Mouse (Mus musculus) CH12.LX (cell line): ENCODE data around the gene Ecm1. TPM values are rescaled to one million over a fixed set of nuclear protein-coding genes. Genes with fewer than 3 reads are reported as not detected.
A peak's percentile ranks its signal among the peaks of the same experiment; 100 is the strongest.

Source experiments
- DNase-seq: peaks from one replicate; pipeline ENCODE4 v3.0.0-alpha.2; 2013; ENCODE audit errors: extremely low read depth
- H3K27ac ChIP-seq: 2 replicates; pipeline ENCODE4 v1.5.1; 2012; ENCODE audit warnings: low read depth, mild to moderate bottlenecking, control low read depth, moderate library complexity; ENCODE audit not compliant: insufficient read depth
- H3K27me3 ChIP-seq: replicated peaks from 2 replicates; pipeline ENCODE3; 2012; ENCODE audit warnings: inconsistent platforms
- H3K36me3 ChIP-seq, 2 experiments: replicated peaks in 1 of 2; 2 replicates each; pipeline versions ENCODE3 to v1.6.1; 2012; ENCODE audit warnings: inconsistent platforms in 1 of 2, low read length in 1 of 2, mild to moderate bottlenecking in 1 of 2, mixed read lengths in 1 of 2, moderate library complexity in 1 of 2; ENCODE audit not compliant: control insufficient read depth in 1 of 2, insufficient read depth in 1 of 2
- H3K4me1 ChIP-seq, 2 experiments: 2 replicates each; pipeline ENCODE4 v1.6.1; 2012; ENCODE audit warnings: inconsistent platforms in 1 of 2, moderate library complexity in 1 of 2; ENCODE audit not compliant: insufficient read depth in 2 of 2, control insufficient read depth in 1 of 2
- H3K4me2 ChIP-seq: 2 replicates; pipeline ENCODE4 v1.6.1; 2012; ENCODE audit warnings: low read depth, mild to moderate bottlenecking, control low read depth; ENCODE audit not compliant: poor library complexity, insufficient read depth, severe bottlenecking
- H3K4me3 ChIP-seq, 3 experiments: fragments of 150-350 bp in 1 of 3; sonication (generic) in 1 of 3; replicated peaks in 1 of 3; 2 replicates each; pipeline versions ENCODE3 to v1.5.1; 2011 to 2012; ENCODE audit warnings: low read depth in 2 of 3, low read length in 2 of 3, mild to moderate bottlenecking in 2 of 3, moderate library complexity in 2 of 3, control low read depth in 1 of 3, improper control_type of control experiment in 1 of 3, inconsistent platforms in 1 of 3, mixed read lengths in 1 of 3; ENCODE audit not compliant: poor library complexity in 1 of 3
- H3K79me2 ChIP-seq: replicated peaks from 2 replicates; pipeline ENCODE4 v1.6.1; 2012; ENCODE audit warnings: mild to moderate bottlenecking, moderate library complexity; ENCODE audit not compliant: control insufficient read depth, poor library complexity, insufficient read depth, severe bottlenecking; ENCODE audit errors: extremely low read depth
- H3K9ac ChIP-seq: 2 replicates; pipeline ENCODE4 v1.6.1; 2012; ENCODE audit warnings: low read depth, mild to moderate bottlenecking, control low read depth, moderate library complexity; ENCODE audit not compliant: insufficient read depth
- H3K9me3 ChIP-seq: replicated peaks from 2 replicates; pipeline ENCODE3; 2012; ENCODE audit warnings: low read length, inconsistent platforms, mixed read lengths
- BHLHE40 ChIP-seq: IDR thresholded peaks from 2 replicates; pipeline ENCODE4 v1.6.1; 2011; ENCODE audit warnings: mild to moderate bottlenecking, low read depth, low read length, improper control_type of control experiment
- ELF1 ChIP-seq: IDR thresholded peaks from 2 replicates; pipeline ENCODE4 v1.6.1; 2014; ENCODE audit warnings: low read depth, mild to moderate bottlenecking, inconsistent platforms, low read length, improper control_type of control experiment
- EP300 ChIP-seq: IDR thresholded peaks from 2 replicates; pipeline ENCODE4 v1.6.1; 2011; ENCODE audit warnings: low read length, improper control_type of control experiment
- ETS1 ChIP-seq: conservative IDR thresholded peaks from 2 replicates; pipeline ENCODE4 v1.6.1; 2012; ENCODE audit warnings: low read depth, mild to moderate bottlenecking, inconsistent platforms, low read length, improper control_type of control experiment, moderate library complexity
- GABPA ChIP-seq: IDR thresholded peaks from 2 replicates; pipeline ENCODE4 v1.6.1; 2012; ENCODE audit warnings: low read depth, low read length, improper control_type of control experiment, inconsistent platforms; ENCODE audit not compliant: insufficient replicate concordance
- HCFC1 ChIP-seq: IDR thresholded peaks from 2 replicates; pipeline ENCODE4 v1.6.1; 2012; ENCODE audit warnings: low read depth, mild to moderate bottlenecking, inconsistent platforms, low read length, improper control_type of control experiment
- IRF4 ChIP-seq: IDR thresholded peaks from 2 replicates; pipeline ENCODE4 v1.6.1; 2014; ENCODE audit warnings: low read depth, mild to moderate bottlenecking, inconsistent platforms, low read length, improper control_type of control experiment
- JUN ChIP-seq: IDR thresholded peaks from 2 replicates; pipeline ENCODE4 v1.6.1; 2011; ENCODE audit warnings: low read depth, mild to moderate bottlenecking, low read length, improper control_type of control experiment, moderate library complexity; ENCODE audit not compliant: insufficient read depth
- JUND ChIP-seq: conservative IDR thresholded peaks from 2 replicates; pipeline ENCODE4 v1.6.1; 2011; ENCODE audit warnings: low read depth, low read length, improper control_type of control experiment
- MAFK ChIP-seq: IDR thresholded peaks from 2 replicates; pipeline ENCODE4 v1.6.1; 2011; ENCODE audit warnings: low read length, improper control_type of control experiment; ENCODE audit not compliant: insufficient replicate concordance
- MEF2A ChIP-seq: IDR thresholded peaks from 2 replicates; pipeline ENCODE4 v1.6.1; 2014; ENCODE audit warnings: low read depth, mild to moderate bottlenecking, inconsistent platforms, low read length, improper control_type of control experiment, borderline replicate concordance
- MXI1 ChIP-seq: IDR thresholded peaks from 2 replicates; pipeline ENCODE4 v1.6.1; 2011; ENCODE audit warnings: mild to moderate bottlenecking, low read depth, low read length, improper control_type of control experiment
- MYC ChIP-seq: IDR thresholded peaks from 2 replicates; pipeline ENCODE4 v1.6.1; 2011; ENCODE audit warnings: low read depth, mild to moderate bottlenecking, improper control_type of control experiment, low read length
- NELFE ChIP-seq: IDR thresholded peaks from 2 replicates; pipeline ENCODE4 v1.6.1; 2011; ENCODE audit warnings: low read depth, low read length, improper control_type of control experiment
- NRF1 ChIP-seq: IDR thresholded peaks from 2 replicates; pipeline ENCODE4 v1.6.1; 2014; ENCODE audit warnings: low read depth, mild to moderate bottlenecking, inconsistent platforms, low read length, improper control_type of control experiment, moderate library complexity
- POLR2A ChIP-seq: IDR thresholded peaks from 2 replicates; pipeline ENCODE4 v1.6.1; 2011; ENCODE audit warnings: low read depth, mild to moderate bottlenecking, improper control_type of control experiment, low read length
- POLR2AphosphoS2 ChIP-seq: IDR thresholded peaks from 2 replicates; pipeline ENCODE4 v1.6.1; 2011; ENCODE audit warnings: low read depth, low read length, improper control_type of control experiment
- RAD21 ChIP-seq: IDR thresholded peaks from 2 replicates; pipeline ENCODE4 v1.6.1; 2011; ENCODE audit warnings: low read depth, mild to moderate bottlenecking, low read length, improper control_type of control experiment, moderate library complexity
- SMC3 ChIP-seq: IDR thresholded peaks from 2 replicates; pipeline ENCODE4 v1.6.1; 2011; ENCODE audit warnings: low read depth, low read length, improper control_type of control experiment
- TCF12 ChIP-seq: IDR thresholded peaks from 2 replicates; pipeline ENCODE4 v1.6.1; 2014; ENCODE audit warnings: low read depth, mild to moderate bottlenecking, inconsistent platforms, low read length, improper control_type of control experiment
- UBTF ChIP-seq: IDR thresholded peaks from 2 replicates; pipeline ENCODE4 v1.6.1; 2012; ENCODE audit warnings: low read depth, mild to moderate bottlenecking, inconsistent platforms, low read length, improper control_type of control experiment, moderate library complexity
- ZC3H11A ChIP-seq: IDR thresholded peaks from 2 replicates; pipeline ENCODE4 v1.6.1; 2012; ENCODE audit warnings: low read depth, mild to moderate bottlenecking, inconsistent platforms, low read length, improper control_type of control experiment
- ZKSCAN1 ChIP-seq: IDR thresholded peaks from 2 replicates; pipeline ENCODE4 v1.6.1; 2012; ENCODE audit warnings: low read depth, inconsistent platforms, low read length, improper control_type of control experiment, borderline replicate concordance
- ZNF384 ChIP-seq: IDR thresholded peaks from 2 replicates; pipeline ENCODE4 v1.6.1; 2012; ENCODE audit warnings: low read depth, low read length, improper control_type of control experiment, inconsistent platforms
- dilution Hi-C: fragments of 300-500 bp; cut with MboI; formaldehyde crosslinking; loops from 2 replicates; pipeline ENCODE4 v1.14.3; 2020; ENCODE audit warnings: low sequenced_read_pairs; ENCODE audit not compliant: extremely low pct_unique_long_range_greater_than_20kb, extremely low pct_ligation_motif_present
- in situ Hi-C: fragments of 300-500 bp; cut with MboI; formaldehyde crosslinking; loops from 3 replicates; pipeline ENCODE4 v1.14.3; 2019; ENCODE audit warnings: low sequenced_read_pairs, low pct_ligation_motif_present, low pct_unique_long_range_greater_than_20kb, mixed read lengths
- polyA plus RNA-seq: library from polyadenylated mRNA; unstranded; fragments of >175 nt; gene quantifications from 2 replicates; pipeline ENCODE4 v1.2.1, GENCODE M21; 2012; ENCODE audit warnings: low read depth; ENCODE audit not compliant: insufficient read length
- total RNA-seq, 2 experiments: library from RNA; depleted of rRNA; stranded (reverse); fragments of 300-350 nt in 1 of 2; fragments of >200 nt in 1 of 2; gene quantifications; 2 replicates each; pipeline ENCODE4 v1.2.3; 2012 to 2014

Ecm1 gene
- total and polyA plus RNA-seq, 3 experiments, result 0.40 to 4.0 (median 0.42) TPM

DNA sequence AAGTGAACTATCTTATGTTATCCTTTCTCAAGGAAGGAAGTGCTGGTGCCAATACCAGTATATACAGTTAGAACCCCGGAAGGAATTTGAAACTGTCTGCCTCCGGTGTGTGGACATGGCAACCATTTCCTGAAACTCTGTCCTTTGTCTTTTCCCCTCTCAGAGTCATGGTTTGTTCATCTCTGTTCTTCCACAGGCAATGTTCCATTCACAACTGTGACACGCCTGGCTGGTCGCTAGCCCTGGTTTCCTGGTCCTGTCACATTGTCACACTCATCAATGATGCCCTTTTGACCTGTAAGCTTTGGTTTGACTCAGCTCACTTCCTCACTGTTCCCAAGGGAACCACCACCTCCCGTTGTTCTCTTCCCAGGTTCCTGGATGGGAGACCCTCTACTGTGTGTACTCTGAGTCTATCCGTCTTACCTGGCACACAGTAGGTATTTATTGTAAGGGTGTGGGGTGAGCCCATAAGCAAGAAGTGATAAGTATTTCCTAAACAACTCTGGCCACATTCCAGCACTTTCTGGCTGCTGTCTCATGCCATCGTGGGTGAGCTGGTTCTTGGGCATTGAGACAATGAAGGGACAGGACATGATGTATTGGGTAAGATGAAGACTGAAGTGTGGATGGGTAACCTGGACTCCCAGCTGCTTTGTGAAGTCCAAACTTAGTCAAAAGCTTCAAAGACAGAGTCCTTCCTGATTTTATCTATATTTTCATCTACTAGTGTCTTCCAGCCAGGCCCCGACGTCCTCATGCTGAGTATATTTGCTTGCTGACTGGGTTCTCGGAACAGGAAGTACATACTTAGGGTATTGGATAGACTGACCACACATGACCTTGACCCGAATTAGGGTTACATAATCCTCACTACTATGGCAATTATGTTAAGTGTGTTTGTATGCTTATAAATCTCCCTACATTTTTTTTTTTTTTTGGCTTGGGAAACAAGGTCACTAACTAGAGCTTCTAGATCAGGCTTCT lies 45.3 kb downstream of the Ecm1 start:
- dilution Hi-C loops (no loop called here), in situ Hi-C loops (no loop called here)
- peak; percentile 64 for DNase-seq
- H3K79me2 ChIP-seq, result no peaks in the 10 kb centered on the region
- peak overlapping the region; percentile 30 for H3K27ac ChIP-seq
- no peak overlapping the region for H3K4me3 ChIP-seq
- H3K27me3 ChIP-seq, result no peaks in the 10 kb centered on the region
- no peaks in the 10 kb centered on the region for H3K9me3 ChIP-seq
- no peak for TF ChIP-seq NRF1
- no peak for TF ChIP-seq POLR2A
- TF ChIP-seq MEF2A, result 0 out of 2 replicates have a peak, but pooled peaks have one; percentile 52
- TF ChIP-seq JUN, result peak; percentile 5; the same call in 1 of the 2 replicates
- TF ChIP-seq SMC3, result no peak
- no peak for TF ChIP-seq HCFC1
- TF ChIP-seq TCF12, result peak; percentile 38; the same call in 1 of the 2 replicates
- TF ChIP-seq ETS1, result peak; percentile 69
- no peak for TF ChIP-seq POLR2AphosphoS2
- TF ChIP-seq NELFE, result no peak
- 0 out of 2 replicates have a peak, but pooled peaks have one; percentile 28 for TF ChIP-seq MAFK
- TF ChIP-seq BHLHE40, result peak; percentile 65; the same call in 1 of the 2 replicates
- TF ChIP-seq EP300, result peak; percentile 82
- TF ChIP-seq IRF4, result peak; percentile 86
- TF ChIP-seq MYC, result peak; percentile 53; the same call in 1 of the 2 replicates
- TF ChIP-seq ZC3H11A, result no peak
- peak; percentile 66 for TF ChIP-seq ELF1
- no peak for TF ChIP-seq ZNF384
- TF ChIP-seq ZKSCAN1, result peak; percentile 86
- no peak for TF ChIP-seq GABPA
- no peak for TF ChIP-seq RAD21
- no peak; the same call in 1 of the 2 replicates for TF ChIP-seq JUND
- TF ChIP-seq UBTF, result no peak
- no peak for TF ChIP-seq MXI1
- TF ChIP-seq, all 38 proteins: peak for 11
- H3K4me2 ChIP-seq, result no peak overlapping the region
- peaks cover 24 to 68% of the 10 kb centered on the region in 2 experiments for H3K4me1 ChIP-seq
- no peaks in the 10 kb centered on the region for H3K36me3 ChIP-seq
- H3K9ac ChIP-seq, result no peak overlapping the region
